Mouse (Mus musculus) CH12.LX (cell line): ENCODE data around the gene Zfp94. TPM values are rescaled to one million over a fixed set of nuclear protein-coding genes. Genes with fewer than 3 reads are reported as not detected.
A peak's percentile ranks its signal among the peaks of the same experiment; 100 is the strongest.

Experiments
- DNase-seq: peaks from one replicate; pipeline ENCODE4 v3.0.0-alpha.2; 2013; ENCODE audit errors: extremely low read depth
- H3K27ac ChIP-seq: 2 replicates; pipeline ENCODE4 v1.5.1; 2012; ENCODE audit warnings: low read depth, mild to moderate bottlenecking, control low read depth, moderate library complexity; ENCODE audit not compliant: insufficient read depth
- H3K27me3 ChIP-seq: replicated peaks from 2 replicates; pipeline ENCODE3; 2012; ENCODE audit warnings: inconsistent platforms
- H3K36me3 ChIP-seq, 2 experiments: replicated peaks in 1 of 2; 2 replicates each; pipeline versions ENCODE3 to v1.6.1; 2012; ENCODE audit warnings: inconsistent platforms in 1 of 2, low read length in 1 of 2, mild to moderate bottlenecking in 1 of 2, mixed read lengths in 1 of 2, moderate library complexity in 1 of 2; ENCODE audit not compliant: control insufficient read depth in 1 of 2, insufficient read depth in 1 of 2
- H3K4me1 ChIP-seq, 2 experiments: 2 replicates each; pipeline ENCODE4 v1.6.1; 2012; ENCODE audit warnings: inconsistent platforms in 1 of 2, moderate library complexity in 1 of 2; ENCODE audit not compliant: insufficient read depth in 2 of 2, control insufficient read depth in 1 of 2
- H3K4me2 ChIP-seq: 2 replicates; pipeline ENCODE4 v1.6.1; 2012; ENCODE audit warnings: low read depth, mild to moderate bottlenecking, control low read depth; ENCODE audit not compliant: poor library complexity, insufficient read depth, severe bottlenecking
- H3K4me3 ChIP-seq, 3 experiments: fragments of 150-350 bp in 1 of 3; sonication (generic) in 1 of 3; replicated peaks in 1 of 3; 2 replicates each; pipeline versions ENCODE3 to v1.5.1; 2011 to 2012; ENCODE audit warnings: low read depth in 2 of 3, low read length in 2 of 3, mild to moderate bottlenecking in 2 of 3, moderate library complexity in 2 of 3, control low read depth in 1 of 3, improper control_type of control experiment in 1 of 3, inconsistent platforms in 1 of 3, mixed read lengths in 1 of 3; ENCODE audit not compliant: poor library complexity in 1 of 3
- H3K79me2 ChIP-seq: replicated peaks from 2 replicates; pipeline ENCODE4 v1.6.1; 2012; ENCODE audit warnings: mild to moderate bottlenecking, moderate library complexity; ENCODE audit not compliant: control insufficient read depth, poor library complexity, insufficient read depth, severe bottlenecking; ENCODE audit errors: extremely low read depth
- H3K9ac ChIP-seq: 2 replicates; pipeline ENCODE4 v1.6.1; 2012; ENCODE audit warnings: low read depth, mild to moderate bottlenecking, control low read depth, moderate library complexity; ENCODE audit not compliant: insufficient read depth
- H3K9me3 ChIP-seq: replicated peaks from 2 replicates; pipeline ENCODE3; 2012; ENCODE audit warnings: low read length, inconsistent platforms, mixed read lengths
- CTCF ChIP-seq, 2 experiments: IDR thresholded peaks in 1 of 2; conservative IDR thresholded peaks in 1 of 2; 2 replicates each; pipeline ENCODE4 v1.5.1; 2011 to 2012; ENCODE audit warnings: low read depth in 2 of 2, low read length in 2 of 2, improper control_type of control experiment in 1 of 2, inconsistent platforms in 1 of 2, mild to moderate bottlenecking in 1 of 2, moderate library complexity in 1 of 2
- JUN ChIP-seq: IDR thresholded peaks from 2 replicates; pipeline ENCODE4 v1.6.1; 2011; ENCODE audit warnings: low read depth, mild to moderate bottlenecking, low read length, improper control_type of control experiment, moderate library complexity; ENCODE audit not compliant: insufficient read depth
- JUND ChIP-seq: conservative IDR thresholded peaks from 2 replicates; pipeline ENCODE4 v1.6.1; 2011; ENCODE audit warnings: low read depth, low read length, improper control_type of control experiment
- MYC ChIP-seq: IDR thresholded peaks from 2 replicates; pipeline ENCODE4 v1.6.1; 2011; ENCODE audit warnings: low read depth, mild to moderate bottlenecking, improper control_type of control experiment, low read length
- PAX5 ChIP-seq: IDR thresholded peaks from 2 replicates; pipeline ENCODE4 v1.6.1; 2012; ENCODE audit warnings: low read length, inconsistent platforms, mixed read lengths
- POLR2A ChIP-seq: IDR thresholded peaks from 2 replicates; pipeline ENCODE4 v1.6.1; 2011; ENCODE audit warnings: low read depth, mild to moderate bottlenecking, improper control_type of control experiment, low read length
- RAD21 ChIP-seq: IDR thresholded peaks from 2 replicates; pipeline ENCODE4 v1.6.1; 2011; ENCODE audit warnings: low read depth, mild to moderate bottlenecking, low read length, improper control_type of control experiment, moderate library complexity
- RCOR1 ChIP-seq: conservative IDR thresholded peaks from 2 replicates; pipeline ENCODE4 v1.6.1; 2012; ENCODE audit warnings: low read depth, mild to moderate bottlenecking, inconsistent platforms, low read length, improper control_type of control experiment
- SIN3A ChIP-seq: IDR thresholded peaks from 2 replicates; pipeline ENCODE4 v1.6.1; 2012; ENCODE audit warnings: low read length, improper control_type of control experiment, inconsistent platforms
- SMC3 ChIP-seq: IDR thresholded peaks from 2 replicates; pipeline ENCODE4 v1.6.1; 2011; ENCODE audit warnings: low read depth, low read length, improper control_type of control experiment
- dilution Hi-C: fragments of 300-500 bp; cut with MboI; formaldehyde crosslinking; loops from 2 replicates; pipeline ENCODE4 v1.14.3; 2020; ENCODE audit warnings: low sequenced_read_pairs; ENCODE audit not compliant: extremely low pct_unique_long_range_greater_than_20kb, extremely low pct_ligation_motif_present
- in situ Hi-C: fragments of 300-500 bp; cut with MboI; formaldehyde crosslinking; loops from 3 replicates; pipeline ENCODE4 v1.14.3; 2019; ENCODE audit warnings: low sequenced_read_pairs, low pct_ligation_motif_present, low pct_unique_long_range_greater_than_20kb, mixed read lengths
- polyA plus RNA-seq: library from polyadenylated mRNA; unstranded; fragments of >175 nt; gene quantifications from 2 replicates; pipeline ENCODE4 v1.2.1, GENCODE M21; 2012; ENCODE audit warnings: low read depth; ENCODE audit not compliant: insufficient read length
- total RNA-seq, 2 experiments: library from RNA; depleted of rRNA; stranded (reverse); fragments of 300-350 nt in 1 of 2; fragments of >200 nt in 1 of 2; gene quantifications; 2 replicates each; pipeline ENCODE4 v1.2.3; 2012 to 2014

Zfp94 gene
- total and polyA plus RNA-seq, 3 experiments = 3.3 to 6.0 (median 4.5) TPM

- dilution Hi-C loops (no loop called here), in situ Hi-C loops (no loop called here)
- Histone ChIP-seq H3K36me3 (no peaks in the 10 kb centered on the region), H3K9ac (no peak overlapping the region), H3K4me1 (peaks cover 10 to 15% of the 10 kb centered on the region in 2 experiments), H3K27me3 (peaks cover 16% of the 10 kb centered on the region), H3K27ac (no peak overlapping the region), H3K4me2 (no peak overlapping the region), H3K79me2 (no peaks in the 10 kb centered on the region), H3K9me3 (peaks cover 6% of the 10 kb centered on the region), H3K4me3 (no peak overlapping the region)
- no peak for DNase-seq
- TF ChIP-seq RAD21 (peak; percentile 27), CTCF (conservative IDR thresholded peaks at IDR 0.05 in 1 of 2, IDR thresholded peaks at IDR 0.05 in 1 of 2; ENCODE audit: low read depth in 2 of 2, low read length in 2 of 2) (peak; percentile 22 to 66; a peak in 3 of 4 replicates), MYC (no peak), JUND (peak; percentile 68), SMC3 (peak; percentile 38), PAX5 (no peak), RCOR1 (no peak), JUN (no peak)
These were observed 46.8 kb upstream of the Zfp94 start for GRCm38 (mm10) chr7:24363228-24363627.

- Histone ChIP-seq H3K9ac (no peak overlapping the region), H3K4me2 (no peak overlapping the region), H3K4me1 (peaks cover 7% of the 10 kb centered on the region in 2 experiments; a peak in 3 of 4 replicates), H3K27ac (no peak overlapping the region), H3K36me3 (no peaks in the 10 kb centered on the region), H3K4me3 (no peak overlapping the region), H3K27me3 (peaks cover 23% of the 10 kb centered on the region), H3K79me2 (no peaks in the 10 kb centered on the region), H3K9me3 (peaks cover 13% of the 10 kb centered on the region)
- TF ChIP-seq POLR2A = no peak
- TF ChIP-seq CTCF (conservative IDR thresholded peaks at IDR 0.05 in 1 of 2, IDR thresholded peaks at IDR 0.05 in 1 of 2; ENCODE audit: low read depth in 2 of 2, low read length in 2 of 2) = peak; percentile 39 to 40; a peak in 3 of 4 replicates
- dilution Hi-C loops = no loop called here
- DNase-seq = no peak
- in situ Hi-C loops = no loop called here
These were observed 44.5 kb upstream of the Zfp94 start for GRCm38 (mm10) chr7:24361001-24361400.

- no peak for TF ChIP-seq PAX5
- TF ChIP-seq SIN3A = peak; percentile 91
- in situ Hi-C loops = no loop called here
These were observed 42.8 kb upstream of the Zfp94 start for GRCm38 (mm10) chr7:24359269-24359668.

More at GRCm38 (mm10) chr7:24359269-24359668, 42.8 kb upstream of the Zfp94 start:
- H3K4me2 ChIP-seq = no peak overlapping the region
- H3K27ac ChIP-seq = no peak overlapping the region
- H3K27me3 ChIP-seq = peaks cover 40% of the 10 kb centered on the region
- no peak overlapping the region for H3K4me3 ChIP-seq
- dilution Hi-C loops = no loop called here
- DNase-seq = no peak
- no peak overlapping the region for H3K9ac ChIP-seq
- H3K9me3 ChIP-seq = peaks cover 13% of the 10 kb centered on the region
- H3K4me1 ChIP-seq = peaks cover 0 to 7% of the 10 kb centered on the region in 2 experiments; a peak in 2 of 4 replicates
- H3K79me2 ChIP-seq = no peaks in the 10 kb centered on the region
- no peaks in the 10 kb centered on the region for H3K36me3 ChIP-seq
